Mouse (Mus musculus) C2C12 (cell line): Measurements from ENCODE around the gene Tex33. TPM values are rescaled to one million over a fixed set of nuclear protein-coding genes. Genes with fewer than 3 reads are reported as not detected.

Source experiments
- H3K27me3 ChIP-seq: one replicate; pipeline ENCODE4 v1.6.1; 2011; ENCODE audit not compliant: control insufficient read depth, insufficient read depth, insufficient read length
- H3K36me3 ChIP-seq: one replicate; pipeline ENCODE4 v1.6.1; 2011; ENCODE audit not compliant: control insufficient read depth, insufficient read depth
- H3K4me3 ChIP-seq: one replicate; pipeline ENCODE4 v1.5.1; 2011; ENCODE audit warnings: mild to moderate bottlenecking, control low read depth; ENCODE audit not compliant: poor library complexity, insufficient read depth, severe bottlenecking
- H3K79me2 ChIP-seq: one replicate; pipeline ENCODE4 v1.6.1; 2011; ENCODE audit not compliant: control insufficient read depth, insufficient read depth
- H3K79me3 ChIP-seq: one replicate; pipeline ENCODE4 v1.6.1; 2011; ENCODE audit warnings: low read depth, control low read depth
- H3ac ChIP-seq: one replicate; pipeline ENCODE3; 2011; ENCODE audit warnings: low read depth; ENCODE audit not compliant: control insufficient read depth, insufficient read length
- CEBPB ChIP-seq: IDR thresholded peaks from one replicate; pipeline ENCODE4 v1.6.1; 2011; ENCODE audit warnings: low read depth, mild to moderate bottlenecking, control low read depth, moderate library complexity
- CTCF ChIP-seq: IDR thresholded peaks from one replicate; pipeline ENCODE4 v1.5.1; 2011; ENCODE audit not compliant: control insufficient read depth, insufficient read depth, insufficient read length
- FOSL1 ChIP-seq: IDR thresholded peaks from one replicate; pipeline ENCODE4 v1.8.0; 2011; ENCODE audit warnings: mild to moderate bottlenecking, low read length; ENCODE audit not compliant: poor library complexity, insufficient read depth, severe bottlenecking
- MAX ChIP-seq: IDR thresholded peaks from one replicate; pipeline ENCODE4 v1.6.1; 2011; ENCODE audit warnings: mild to moderate bottlenecking, control low read depth
- MYOD1 ChIP-seq: IDR thresholded peaks from one replicate; pipeline ENCODE4 v1.6.1; 2011; ENCODE audit warnings: low read depth; ENCODE audit not compliant: control insufficient read depth, insufficient read length
- MYOG ChIP-seq: IDR thresholded peaks from one replicate; pipeline ENCODE4 v1.6.1; 2011; ENCODE audit not compliant: control insufficient read depth, insufficient read length; ENCODE audit errors: extremely low read depth
- USF1 ChIP-seq: IDR thresholded peaks from one replicate; pipeline ENCODE4 v1.6.1; 2011; ENCODE audit warnings: low read depth, mild to moderate bottlenecking, control low read depth, moderate library complexity
- long read RNA-seq, 2 experiments: library from polyadenylated mRNA; unstranded; transcript quantifications; one replicate each; pipeline ENCODE4 v2.0.0; 2019 to 2020
- polyA plus RNA-seq: library from polyadenylated mRNA; unstranded; fragments of >200 nt; fragmentation: generic; extraction: Trizol; gene quantifications from one replicate; pipeline ENCODE4 v1.2.1, GENCODE M21; 2012; ENCODE audit warnings: missing spikeins

Tex33 gene
- not detected for polyA plus RNA-seq
- long read RNA-seq, experiment 1, result 0 reads
- long read RNA-seq, experiment 2, result 0 reads

DNA sequence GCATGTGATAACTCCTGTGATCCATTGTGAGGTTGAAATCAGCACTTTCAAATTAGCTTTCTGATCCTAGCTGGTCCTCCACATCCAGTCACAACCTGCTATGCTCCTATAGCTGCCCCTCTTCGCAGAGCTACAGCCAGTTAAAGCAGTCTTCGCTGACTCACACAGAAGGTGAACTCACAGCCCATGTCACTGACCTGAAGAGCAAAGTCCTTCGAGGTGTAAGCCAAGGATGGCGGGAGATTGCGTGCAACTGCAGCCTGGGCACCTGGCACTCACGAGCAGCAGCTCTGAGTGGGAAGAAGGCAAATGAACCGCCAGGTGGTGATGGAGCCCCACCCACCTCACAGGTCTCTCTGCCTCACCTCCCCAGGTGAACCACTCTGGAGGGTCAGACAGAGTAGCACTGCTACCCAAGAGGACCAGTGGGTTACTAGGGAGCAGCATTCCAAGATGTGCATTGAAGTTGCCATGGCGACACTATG is at the start of gene Tex33:
Tex33 (minus strand) TSS at position 435 of the 485 bp plus-strand sequence.
- H3K79me3 ChIP-seq, result no peaks in the 10 kb centered on the region
- no peaks in the 10 kb centered on the region for H3K79me2 ChIP-seq
- no peak within 1 kb of the TSS for H3K4me3 ChIP-seq
- H3K36me3 ChIP-seq, result no peaks in the 10 kb centered on the region
- TF ChIP-seq MYOG (no peak), MYOD1 (no peak), MAX (no peak), CTCF (no peak)
- H3ac ChIP-seq, result no peak within 1 kb of the TSS
- peaks cover 43% of the 10 kb centered on the region for H3K27me3 ChIP-seq

DNA sequence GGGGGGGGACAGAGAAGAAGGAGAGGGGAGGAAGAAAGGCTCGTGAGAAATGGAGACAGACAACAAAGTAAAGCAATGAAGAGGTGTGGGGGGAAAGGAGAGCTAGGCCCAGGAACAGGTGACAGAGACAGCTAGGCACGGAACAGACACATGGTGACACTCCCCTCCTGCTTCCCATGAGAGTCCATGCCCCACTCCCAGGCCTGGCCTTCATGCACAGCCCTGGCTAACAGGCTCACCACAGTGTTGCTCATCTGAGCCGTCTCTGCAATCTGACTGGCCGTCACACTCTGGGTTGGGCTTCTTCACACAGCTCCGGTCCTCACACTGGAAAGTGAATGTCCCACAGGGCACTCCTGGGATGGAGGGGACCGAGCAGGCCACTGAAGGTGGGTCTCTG is 48.1 kb upstream of the Tex33 start:
- Histone ChIP-seq H3ac (no peak overlapping the region), H3K36me3 (no peaks in the 10 kb centered on the region), H3K79me2 (no peaks in the 10 kb centered on the region), H3K27me3 (no peaks in the 10 kb centered on the region), H3K4me3 (no peak overlapping the region), H3K79me3 (no peaks in the 10 kb centered on the region)
- TF ChIP-seq CTCF, result no peak
- no peak for TF ChIP-seq MAX
- TF ChIP-seq FOSL1, result no peak
- no peak for TF ChIP-seq MYOD1
- TF ChIP-seq MYOG, result no peak
- no peak for TF ChIP-seq USF1
- no peak for TF ChIP-seq CEBPB

DNA sequence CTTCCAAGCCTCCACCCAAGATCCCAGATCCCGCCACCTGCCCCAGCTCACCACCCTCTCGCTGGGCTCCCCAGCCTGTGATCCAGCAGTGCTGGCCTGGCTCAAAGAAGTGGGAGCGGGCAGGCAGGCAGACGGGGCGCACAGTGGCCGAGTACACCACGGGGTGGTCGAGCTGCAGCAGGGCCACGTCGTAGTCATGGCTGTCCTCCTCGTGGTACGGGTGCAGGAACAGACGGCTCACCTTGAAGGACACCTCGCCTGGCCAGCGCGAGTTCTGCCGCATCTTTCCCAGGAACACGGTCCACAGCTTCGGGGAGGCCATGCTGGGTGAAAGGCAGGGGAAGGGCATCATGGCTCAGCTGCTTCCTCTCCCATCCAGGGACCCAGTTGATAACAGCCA is 46.5 kb upstream of the Tex33 start:
- Histone ChIP-seq H3K4me3 (no peak overlapping the region), H3K36me3 (no peaks in the 10 kb centered on the region), H3K79me3 (no peaks in the 10 kb centered on the region), H3K27me3 (no peaks in the 10 kb centered on the region), H3ac (no peak overlapping the region), H3K79me2 (no peaks in the 10 kb centered on the region)
- TF ChIP-seq CEBPB (no peak), USF1 (no peak), MAX (no peak), MYOG (no peak), CTCF (no peak), MYOD1 (no peak), FOSL1 (no peak)

DNA sequence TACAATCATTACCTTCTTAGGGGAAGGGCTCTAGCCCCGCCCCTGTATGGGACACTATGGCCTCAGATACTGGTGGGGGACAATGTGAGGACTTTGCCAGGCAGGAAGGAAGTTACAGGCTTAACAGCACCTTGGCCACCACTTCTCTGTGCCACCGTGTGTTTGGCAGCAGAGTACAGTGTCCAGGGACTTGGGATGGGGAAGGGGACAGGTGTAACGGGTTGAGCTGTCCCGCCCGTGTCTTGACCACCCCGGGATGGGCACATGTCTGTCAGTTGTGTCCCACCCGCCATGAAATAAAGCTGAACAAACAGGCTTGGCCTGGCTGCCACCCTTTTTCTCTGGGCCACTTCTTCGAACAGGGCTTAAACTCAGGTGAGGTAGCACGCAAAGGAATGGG is 43.3 kb upstream of the Tex33 start:
- no peaks in the 10 kb centered on the region for H3K79me2 ChIP-seq
- H3K4me3 ChIP-seq, result no peak overlapping the region
- H3K27me3 ChIP-seq, result no peaks in the 10 kb centered on the region
- TF ChIP-seq MYOD1 (no peak), CTCF (no peak), CEBPB (no peak), MYOG (no peak), USF1 (no peak), FOSL1 (no peak), MAX (no peak)
- no peaks in the 10 kb centered on the region for H3K79me3 ChIP-seq
- H3K36me3 ChIP-seq, result peaks cover 25% of the 10 kb centered on the region
- no peak overlapping the region for H3ac ChIP-seq

DNA sequence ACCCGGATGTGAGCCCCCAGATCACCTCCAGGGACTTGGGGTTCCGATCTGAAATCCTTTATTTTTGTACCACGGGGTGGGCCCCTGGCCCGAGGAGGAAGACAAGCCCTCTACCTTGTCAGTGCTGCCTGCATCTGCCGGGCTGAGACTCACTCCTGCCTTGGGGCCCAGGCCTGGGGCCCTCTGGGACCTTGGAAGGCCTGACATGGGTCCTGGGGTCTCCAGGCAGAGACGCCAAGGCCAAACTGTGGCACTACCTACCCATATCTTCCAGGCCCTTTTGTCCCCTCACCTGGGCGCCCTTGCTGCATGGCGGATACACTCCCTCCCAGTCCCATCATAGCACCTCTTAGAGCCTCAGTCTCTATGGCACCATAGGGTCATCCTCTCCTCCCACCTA is 42.8 kb upstream of the Tex33 start:
- Histone ChIP-seq H3K4me3 (no peak overlapping the region), H3K27me3 (no peaks in the 10 kb centered on the region), H3K79me2 (no peaks in the 10 kb centered on the region), H3ac (no peak overlapping the region), H3K36me3 (peaks cover 29% of the 10 kb centered on the region), H3K79me3 (no peaks in the 10 kb centered on the region)
- TF ChIP-seq CTCF (no peak), FOSL1 (no peak), MYOG (no peak), MYOD1 (no peak), MAX (no peak), USF1 (no peak), CEBPB (no peak)

DNA sequence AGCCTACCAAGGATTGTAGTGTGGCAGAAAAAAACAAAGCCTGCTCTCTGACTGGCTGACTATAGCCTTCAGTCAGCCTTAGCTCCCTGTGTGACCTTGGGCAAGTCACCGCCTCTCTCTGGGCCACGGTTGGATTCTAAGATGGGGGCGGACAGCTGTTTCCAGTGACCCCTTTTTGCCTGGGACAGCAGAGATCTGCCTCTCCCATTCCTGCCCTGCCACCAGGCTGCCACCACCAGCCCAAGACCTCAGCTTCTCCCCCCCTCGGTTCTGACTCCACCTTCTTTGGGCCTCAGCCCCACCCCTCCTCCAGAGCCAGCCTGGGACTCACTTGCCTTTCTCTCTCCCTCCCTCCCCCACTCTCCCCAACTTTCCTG is 42.3 kb upstream of the Tex33 start:
- no peak for TF ChIP-seq MAX
- TF ChIP-seq MYOD1, result no peak
- TF ChIP-seq CTCF, result no peak
- TF ChIP-seq FOSL1, result no peak
- TF ChIP-seq MYOG, result no peak
- TF ChIP-seq USF1, result no peak
- no peak for TF ChIP-seq CEBPB
- Histone ChIP-seq H3K79me2 (no peaks in the 10 kb centered on the region), H3K27me3 (no peaks in the 10 kb centered on the region), H3ac (peak overlapping the region; percentile 26), H3K4me3 (no peak overlapping the region), H3K79me3 (no peaks in the 10 kb centered on the region), H3K36me3 (peaks cover 33% of the 10 kb centered on the region)
